Mouse (Mus musculus): Measurements from ENCODE around the gene Arhgap31. TPM values are rescaled to one million over a fixed set of nuclear protein-coding genes. Genes with fewer than 3 reads are reported as not detected.

Arhgap31 gene
- total and polyA plus RNA-seq, 2 experiments from 2014 or later, result 15.7 to 60.6 TPM

DNA sequence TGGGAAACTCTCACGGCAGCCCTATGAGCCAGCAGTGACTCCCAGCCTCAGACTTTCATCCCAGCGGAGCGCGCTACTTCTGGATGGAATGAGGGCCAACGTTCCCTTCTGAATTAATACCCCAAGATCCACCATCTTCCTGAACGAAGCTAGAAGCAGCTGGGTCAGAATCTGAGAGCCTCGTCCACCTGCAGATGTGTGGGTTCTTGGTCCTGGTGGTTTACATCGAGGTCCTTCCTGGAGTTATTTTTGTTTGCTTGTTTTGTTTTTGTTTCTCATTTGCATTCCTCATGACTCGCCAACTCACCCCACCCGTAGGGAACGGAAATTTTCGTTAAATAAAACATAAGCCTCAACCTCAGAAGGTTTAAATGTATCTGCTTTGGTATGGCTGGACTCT lies 61.8 kb downstream of the Arhgap31 start:
- WGBS, result 60% methylated on average over 12 of the region's 12 CpGs
- no peak for DNase-seq (ENCODE audit: low spot score)
- H3K4me3 ChIP-seq (ENCODE audit: low read depth, low read length), result no peak overlapping the region

DNA sequence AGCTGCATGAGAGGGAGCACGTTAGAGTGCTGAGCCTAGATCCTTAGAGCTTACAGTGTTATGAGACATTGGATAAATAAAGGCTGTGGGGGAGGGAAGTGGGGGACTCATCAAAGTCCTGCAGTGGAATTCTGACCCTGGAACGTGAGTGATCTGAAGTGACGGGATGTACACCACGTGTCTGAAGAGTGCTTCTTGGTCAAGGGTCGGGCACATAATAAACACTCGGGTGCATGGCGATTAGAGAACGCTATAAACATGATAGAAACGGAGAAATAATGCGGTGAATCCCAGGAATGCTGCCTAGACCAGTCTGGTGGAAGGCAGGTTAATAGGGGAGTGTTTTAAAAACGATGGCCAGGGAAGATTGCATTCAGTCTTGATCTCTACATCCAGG lies 63.6 kb downstream of the Arhgap31 start:
- Histone ChIP-seq H3K4me2 (ENCODE audit: low read depth, low read length) (no peak overlapping the region), H3K27ac (ENCODE audit: low read depth) (peak overlapping the region; percentile 81), H3K36me3 (replicated peaks; ENCODE audit: control insufficient read depth, insufficient read depth, low read length) (0 out of 2 replicates have a peak, but pooled peaks cover 6% of the 10 kb centered on the region), H3K9me3 (replicated peaks; ENCODE audit: control insufficient read depth, low read length) (no peaks in the 10 kb centered on the region), H3K27me3 (ENCODE audit: control insufficient read depth, insufficient read depth, low read length) (no peaks in the 10 kb centered on the region), H3K9ac (replicated peaks; ENCODE audit: low read depth, low read length) (no peak overlapping the region), H3K4me1 (ENCODE audit: control insufficient read depth, insufficient read depth) (peaks cover 71% of the 10 kb centered on the region), H3K4me3 (ENCODE audit: low read depth, low read length) (no peak overlapping the region)
- no peak for ATAC-seq (ENCODE audit: insufficient read depth, low read depth)
- no peak for DNase-seq (ENCODE audit: low spot score)
- whole genome bisulfite sequencing, result 20% methylated on average over 11 of the region's 11 CpGs
- no peak for TF ChIP-seq EP300 (IDR thresholded peaks at IDR 0.05; ENCODE audit: low read depth)
- TF ChIP-seq CTCF (IDR thresholded peaks at IDR 0.05; ENCODE audit: low read depth), result no peak

More for the DNA sequence above, 61.8 kb downstream of the Arhgap31 start:
- H3K9me3 ChIP-seq (replicated peaks; ENCODE audit: control insufficient read depth, low read length), result no peaks in the 10 kb centered on the region
- ATAC-seq (ENCODE audit: insufficient read depth, low read depth), result no peak
- H3K27me3 ChIP-seq (ENCODE audit: control insufficient read depth, insufficient read depth, low read length), result no peaks in the 10 kb centered on the region
- H3K27ac ChIP-seq (ENCODE audit: low read depth), result peak overlapping the region; percentile 92
- H3K4me2 ChIP-seq (ENCODE audit: low read depth, low read length), result peak overlapping the region; percentile 31; the same call in 1 of the 2 replicates
- H3K9ac ChIP-seq (replicated peaks; ENCODE audit: low read depth, low read length), result no peak overlapping the region
- peaks cover 74% of the 10 kb centered on the region for H3K4me1 ChIP-seq (ENCODE audit: control insufficient read depth, insufficient read depth)
- 0 out of 2 replicates have a peak, but pooled peaks cover 6% of the 10 kb centered on the region for H3K36me3 ChIP-seq (replicated peaks; ENCODE audit: control insufficient read depth, insufficient read depth, low read length)
- TF ChIP-seq EP300 (IDR thresholded peaks at IDR 0.05; ENCODE audit: low read depth) (no peak), CTCF (IDR thresholded peaks at IDR 0.05; ENCODE audit: low read depth) (no peak)

DNA sequence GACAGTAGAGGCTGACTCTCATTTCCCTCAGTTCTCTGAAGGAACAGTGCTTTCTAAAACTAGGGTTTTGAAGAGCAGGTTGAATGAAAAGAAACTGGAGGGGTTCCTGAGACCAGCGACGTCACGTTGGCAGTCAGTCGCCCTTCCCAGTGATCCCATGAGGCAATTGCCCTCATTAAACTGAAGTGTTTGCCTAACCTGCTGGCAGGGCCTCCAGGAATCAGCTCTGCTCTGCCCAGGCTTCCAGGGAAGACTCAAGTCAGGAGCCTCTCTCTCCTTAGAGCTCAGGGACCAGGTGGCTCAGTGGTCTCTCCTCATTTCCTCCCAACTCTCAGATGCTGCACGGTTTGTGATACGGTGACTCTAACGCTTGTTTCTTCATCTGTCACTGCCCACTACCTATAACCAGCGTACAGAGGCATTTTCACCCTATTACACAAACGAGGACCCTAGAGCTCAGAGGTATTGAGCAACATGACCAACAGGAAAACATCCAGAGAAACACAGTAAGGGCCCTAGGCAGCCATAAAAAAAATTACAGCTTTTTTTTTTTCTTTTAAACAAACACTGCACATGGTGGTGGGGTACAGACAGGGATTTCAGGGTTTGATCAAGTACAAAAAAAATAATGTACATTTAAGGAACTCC lies 64.2 kb downstream of the Arhgap31 start:
- Histone ChIP-seq H3K27me3 (ENCODE audit: control insufficient read depth, insufficient read depth, low read length) (no peaks in the 10 kb centered on the region), H3K4me2 (ENCODE audit: low read depth, low read length) (no peak overlapping the region)

DNA sequence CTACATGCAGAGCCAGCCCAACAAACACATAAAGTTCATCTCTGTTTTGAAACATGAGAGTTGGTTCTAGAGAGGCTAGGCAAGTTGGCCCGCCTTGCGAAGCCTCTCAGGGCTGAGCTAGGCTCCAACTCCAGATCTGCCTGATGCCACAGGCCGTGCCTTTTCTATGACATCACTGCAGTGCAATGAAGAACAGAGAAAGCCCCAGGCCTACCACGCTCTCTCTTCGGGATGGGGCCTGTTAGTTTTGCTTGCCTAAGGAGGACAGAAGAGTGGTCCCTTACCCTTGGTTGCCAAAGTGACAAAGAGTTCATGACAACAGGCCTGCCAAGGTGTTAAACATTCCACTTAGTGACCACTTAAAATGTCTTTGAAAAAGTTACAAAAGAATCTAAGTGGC lies 64.9 kb downstream of the Arhgap31 start:
- peak; percentile 18; the same call in 1 of the 2 replicates for ATAC-seq (ENCODE audit: insufficient read depth, low read depth)
- WGBS, result 40% methylated on average over 5 of the region's 5 CpGs
- Histone ChIP-seq H3K4me1 (ENCODE audit: control insufficient read depth, insufficient read depth) (peaks cover 58% of the 10 kb centered on the region), H3K27me3 (ENCODE audit: control insufficient read depth, insufficient read depth, low read length) (no peaks in the 10 kb centered on the region), H3K4me2 (ENCODE audit: low read depth, low read length) (no peak overlapping the region), H3K9me3 (replicated peaks; ENCODE audit: control insufficient read depth, low read length) (no peaks in the 10 kb centered on the region), H3K36me3 (replicated peaks; ENCODE audit: control insufficient read depth, insufficient read depth, low read length) (0 out of 2 replicates have a peak, but pooled peaks cover 6% of the 10 kb centered on the region), H3K9ac (replicated peaks; ENCODE audit: low read depth, low read length) (no peak overlapping the region; the same call in 1 of the 2 replicates), H3K4me3 (ENCODE audit: low read depth, low read length) (no peak overlapping the region), H3K27ac (ENCODE audit: low read depth) (peak overlapping the region; percentile 81)
- no peak for DNase-seq (ENCODE audit: low spot score)
- no peak for TF ChIP-seq CTCF (IDR thresholded peaks at IDR 0.05; ENCODE audit: low read depth)
- no peak for TF ChIP-seq EP300 (IDR thresholded peaks at IDR 0.05; ENCODE audit: low read depth)

More for the DNA sequence above, 64.2 kb downstream of the Arhgap31 start:
- H3K9me3 ChIP-seq (replicated peaks; ENCODE audit: control insufficient read depth, low read length), result no peaks in the 10 kb centered on the region
- no peak for ATAC-seq (ENCODE audit: insufficient read depth, low read depth)
- H3K4me1 ChIP-seq (ENCODE audit: control insufficient read depth, insufficient read depth), result peaks cover 66% of the 10 kb centered on the region
- H3K27ac ChIP-seq (ENCODE audit: low read depth), result peak overlapping the region; percentile 81
- TF ChIP-seq EP300 (IDR thresholded peaks at IDR 0.05; ENCODE audit: low read depth) (no peak), CTCF (IDR thresholded peaks at IDR 0.05; ENCODE audit: low read depth) (no peak)
- no peak overlapping the region for H3K9ac ChIP-seq (replicated peaks; ENCODE audit: low read depth, low read length)
- 0 out of 2 replicates have a peak, but pooled peaks cover 6% of the 10 kb centered on the region for H3K36me3 ChIP-seq (replicated peaks; ENCODE audit: control insufficient read depth, insufficient read depth, low read length)
- no peak for DNase-seq (ENCODE audit: low spot score)
- H3K4me3 ChIP-seq (ENCODE audit: low read depth, low read length), result no peak overlapping the region
- 63% methylated on average over 9 of the region's 9 CpGs for WGBS

DNA sequence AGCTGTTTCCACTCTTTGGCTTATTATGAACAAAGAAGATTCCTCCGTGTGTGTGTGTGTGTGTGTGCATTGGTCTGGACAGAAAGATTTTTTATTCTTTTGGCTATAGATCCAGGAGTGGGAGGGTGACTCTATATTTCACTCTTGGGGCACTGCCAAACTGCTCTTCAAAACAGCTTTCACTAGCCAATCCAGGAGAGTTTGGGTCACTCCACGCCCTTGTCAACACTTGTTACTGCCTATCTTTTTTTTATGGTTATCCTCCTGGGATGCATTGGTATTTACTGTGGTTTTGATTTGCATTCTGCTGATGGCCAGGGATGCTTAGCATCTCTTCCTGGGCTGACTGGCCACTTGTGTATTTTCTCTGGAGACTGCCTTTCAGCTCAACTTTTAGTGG lies 68.6 kb downstream of the Arhgap31 start:
- TF ChIP-seq EP300 (IDR thresholded peaks at IDR 0.05; ENCODE audit: low read depth) (no peak), CTCF (IDR thresholded peaks at IDR 0.05; ENCODE audit: low read depth) (no peak)
- no peak for ATAC-seq (ENCODE audit: insufficient read depth, low read depth)
- no peaks in the 10 kb centered on the region for H3K9me3 ChIP-seq (replicated peaks; ENCODE audit: control insufficient read depth, low read length)
- H3K27me3 ChIP-seq (ENCODE audit: control insufficient read depth, insufficient read depth, low read length), result no peaks in the 10 kb centered on the region
- no peak overlapping the region for H3K9ac ChIP-seq (replicated peaks; ENCODE audit: low read depth, low read length)
- no peak overlapping the region for H3K4me2 ChIP-seq (ENCODE audit: low read depth, low read length)
- no peak for DNase-seq (ENCODE audit: low spot score)
- H3K4me3 ChIP-seq (ENCODE audit: low read depth, low read length), result no peak overlapping the region
- no peak overlapping the region for H3K27ac ChIP-seq (ENCODE audit: low read depth)
- WGBS, result 54% methylated on average over 2 of the region's 2 CpGs
- peaks cover 34% of the 10 kb centered on the region for H3K4me1 ChIP-seq (ENCODE audit: control insufficient read depth, insufficient read depth)
- H3K36me3 ChIP-seq (replicated peaks; ENCODE audit: control insufficient read depth, insufficient read depth, low read length), result peaks cover 13% of the 10 kb centered on the region

Data from heart, postnatal 0 days (tissue).